Comparison of ENCODE assay signal across 18 mouse cellular contexts in the genomic region with DNA sequence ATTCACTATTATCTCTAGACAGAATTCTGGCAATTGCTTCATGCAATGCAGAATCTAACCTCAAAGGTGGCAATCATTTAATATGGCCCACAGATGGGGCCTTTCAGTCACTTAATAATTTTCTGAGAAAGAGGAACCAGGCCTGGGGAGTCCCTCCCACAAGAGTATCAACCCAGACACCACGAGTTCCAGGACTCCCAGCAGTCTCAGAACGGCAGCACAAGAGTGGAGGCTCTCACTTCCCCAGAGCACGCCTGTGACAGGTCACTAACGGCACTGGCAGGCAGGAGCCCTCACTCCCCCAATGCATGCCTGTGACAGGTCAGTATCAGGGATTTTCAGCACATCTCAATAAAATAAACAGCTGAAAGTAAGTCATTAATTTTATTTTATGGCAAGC.
DNase-seq lines count a peak whose midpoint lies in the region; ATAC-seq and TF ChIP-seq lines count a peak whose summit lies in the region.
"Had no signal": no experiment of that assay in that cellular context is flagged by ENCODE, and none has a peak within 500 bp of the region (broad histone marks: within the 10 kb centered on the region; RNA-seq: fewer than 3 reads in every experiment).

No protein-coding gene starts in this region.

- peak; percentile 14 for TF ChIP-seq RAD21 in CH12.LX (IDR thresholded peaks at IDR 0.05; ENCODE audit: low read depth, low read length)

- WGBS in spleen, adult 2 months, result 13% methylated on average over 4 of the region's 4 CpGs

- no peaks in the 10 kb centered on the region for H3K27me3 ChIP-seq in CH12.LX (replicated peaks)
- H3K27me3 ChIP-seq in spleen, adult 2 months (ENCODE audit: control insufficient read depth, insufficient read depth, low read length), result no peaks in the 10 kb centered on the region
- H3K27me3 ChIP-seq: heart, embryonic 15.5 days; liver, embryonic 15.5 days had no signal

- H3K4me2 ChIP-seq in CH12.LX (ENCODE audit: insufficient read depth, low read depth, poor library complexity, severe bottlenecking), result no peak overlapping the region
- H3K4me2 ChIP-seq: heart, embryonic 15.5 days; hindbrain, embryonic 14.5 days; liver, embryonic 15.5 days had no signal

- TF ChIP-seq CTCF in CH12.LX (conservative IDR thresholded peaks at IDR 0.05 in 1 of 2, IDR thresholded peaks at IDR 0.05 in 1 of 2; ENCODE audit: low read depth in 2 of 2, low read length in 2 of 2), result peak in 1 of 2 experiments; percentile 9; a peak in 1 of 4 replicates
- TF ChIP-seq CTCF in spleen, adult 2 months (IDR thresholded peaks at IDR 0.05; ENCODE audit: extremely low read depth, insufficient read depth, insufficient read length, insufficient replicate concordance), result no peak

- no peak overlapping the region for H3K4me3 ChIP-seq in CH12.LX (replicated peaks in 1 of 3; ENCODE audit: low read depth in 2 of 3, low read length in 2 of 3, poor library complexity in 1 of 3)
- no peak overlapping the region for H3K4me3 ChIP-seq in spleen, adult 2 months (ENCODE audit: extremely low read depth, insufficient read depth, insufficient read length)
- H3K4me3 ChIP-seq: heart, embryonic 15.5 days; liver, embryonic 15.5 days had no signal

- H3K9ac ChIP-seq in CH12.LX (ENCODE audit: insufficient read depth, low read depth), result no peak overlapping the region
- H3K9ac ChIP-seq: heart, embryonic 15.5 days; hindbrain, embryonic 14.5 days; liver, embryonic 15.5 days had no signal

- TF ChIP-seq EP300 in CH12.LX (IDR thresholded peaks at IDR 0.05; ENCODE audit: low read length), result 0 out of 2 replicates have a peak, but pooled peaks have one; percentile 39

- peaks cover 2% of the 10 kb centered on the region for H3K9me3 ChIP-seq in CH12.LX (replicated peaks; ENCODE audit: low read length)
- H3K9me3 ChIP-seq: heart, embryonic 15.5 days; liver, embryonic 15.5 days had no signal

- DNase-seq in kidney, adult 18-20 months, result peak; percentile 14
- no peak for DNase-seq in kidney, postnatal 10 days
- DNase-seq in CH12.LX (ENCODE audit: extremely low read depth), result peak; percentile 79
- DNase-seq in spleen, adult 2 months (ENCODE audit: low read depth in 1 of 2, low spot score in 2 of 2), result peak; percentile 18 to 26
- no peak for DNase-seq in urinary bladder, adult 18-20 months (ENCODE audit: low spot score in 2 of 2)
- no peak for DNase-seq in left cerebral cortex, adult 8-10 months (ENCODE audit: low spot score in 2 of 2)
- DNase-seq: cerebellum, adult 11 months; gastrocnemius, postnatal 36 days; left cerebral cortex, postnatal 4 days; lung, postnatal 36 days; midbrain, embryonic 14.5 days; thymus, postnatal 14 days had no signal

- in situ Hi-C loops in CH12.LX (cut with MboI; ENCODE audit: low pct_ligation_motif_present, low pct_unique_long_range_greater_than_20kb, low sequenced_read_pairs), result no loop called here

- ATAC-seq in hematopoietic stem cell, adult 5-6 weeks (replicated peaks in 1 of 2; ENCODE audit: insufficient read depth in 1 of 2, low FRiP score in 2 of 2, low TSS enrichment in 1 of 2, low read depth in 1 of 2, poor library complexity in 2 of 2, severe bottlenecking in 2 of 2), result peak; percentile 82 to 91
- ATAC-seq: activated CD4-positive, CD25-positive, alpha-beta regulatory T cell, adult 4 months; intestine, embryonic 16.5 days had no signal

- dilution Hi-C loops in CH12.LX (cut with MboI; ENCODE audit: extremely low pct_ligation_motif_present, extremely low pct_unique_long_range_greater_than_20kb, low sequenced_read_pairs), result no loop called here

- no peak for TF ChIP-seq POLR2A in CH12.LX (IDR thresholded peaks at IDR 0.05; ENCODE audit: low read depth, low read length)
- no peak for TF ChIP-seq POLR2A in spleen, adult 2 months (IDR thresholded peaks at IDR 0.05; ENCODE audit: low read depth, low read length)

- H3K36me3 ChIP-seq in CH12.LX (replicated peaks in 1 of 2; ENCODE audit: control insufficient read depth in 1 of 2, insufficient read depth in 1 of 2, low read length in 1 of 2), result peaks cover 0 to 10% of the 10 kb centered on the region in 2 experiments
- H3K36me3 ChIP-seq in spleen, adult 2 months (ENCODE audit: control insufficient read depth, insufficient read depth, low read length), result no peaks in the 10 kb centered on the region
- H3K36me3 ChIP-seq: heart, embryonic 15.5 days; liver, embryonic 15.5 days had no signal

- H3K79me2 ChIP-seq in CH12.LX (replicated peaks; ENCODE audit: control insufficient read depth, extremely low read depth, insufficient read depth, poor library complexity, severe bottlenecking), result no peaks in the 10 kb centered on the region

- peaks cover 0 to 13% of the 10 kb centered on the region in 2 experiments; a peak in 2 of 4 replicates for H3K4me1 ChIP-seq in CH12.LX (ENCODE audit: control insufficient read depth in 1 of 2, insufficient read depth in 2 of 2)
- peaks cover 4% of the 10 kb centered on the region; the same call in 1 of the 2 replicates for H3K4me1 ChIP-seq in spleen, adult 2 months (ENCODE audit: control insufficient read depth, insufficient read depth, insufficient read length)
- H3K4me1 ChIP-seq: liver, embryonic 15.5 days had no signal

- no peak overlapping the region for H3K27ac ChIP-seq in CH12.LX (ENCODE audit: insufficient read depth, low read depth)
- H3K27ac ChIP-seq in spleen, adult 2 months (ENCODE audit: insufficient read depth, low read length), result no peak overlapping the region
- H3K27ac ChIP-seq: heart, embryonic 15.5 days; hindbrain, embryonic 14.5 days; liver, embryonic 15.5 days had no signal

TF ChIP-seq in CH12.LX, 34 proteins besides CTCF, POLR2A, EP300 and RAD21:
- TF ChIP-seq IRF4 (IDR thresholded peaks at IDR 0.05; ENCODE audit: low read depth, low read length) (peak; percentile 59), MXI1 (IDR thresholded peaks at IDR 0.05; ENCODE audit: low read depth, low read length) (no peak), KAT2A (IDR thresholded peaks at IDR 0.05; ENCODE audit: insufficient replicate concordance, low read length) (no peak), MYC (IDR thresholded peaks at IDR 0.05; ENCODE audit: low read depth, low read length) (0 out of 2 replicates have a peak, but pooled peaks have one; percentile 56), MAX (IDR thresholded peaks at IDR 0.05; ENCODE audit: low read length) (0 out of 2 replicates have a peak, but pooled peaks have one; percentile 41), ELF1 (IDR thresholded peaks at IDR 0.05; ENCODE audit: low read depth, low read length) (no peak), BHLHE40 (IDR thresholded peaks at IDR 0.05; ENCODE audit: low read depth, low read length) (peak; percentile 51)

Comparison
In these comparisons a context has a peak if more than half of its experiments do, and no peak if none do; other contexts are left out.
1. DNase-seq: peak in kidney, adult 18-20 months (single experiment), CH12.LX (single experiment) and spleen, adult 2 months (2 of 2); none in kidney, postnatal 10 days (single experiment), urinary bladder, adult 18-20 months (0 of 2) and left cerebral cortex, adult 8-10 months (0 of 2).